8 mouse cellular contexts compared by ENCODE assay signal in the genomic region with DNA sequence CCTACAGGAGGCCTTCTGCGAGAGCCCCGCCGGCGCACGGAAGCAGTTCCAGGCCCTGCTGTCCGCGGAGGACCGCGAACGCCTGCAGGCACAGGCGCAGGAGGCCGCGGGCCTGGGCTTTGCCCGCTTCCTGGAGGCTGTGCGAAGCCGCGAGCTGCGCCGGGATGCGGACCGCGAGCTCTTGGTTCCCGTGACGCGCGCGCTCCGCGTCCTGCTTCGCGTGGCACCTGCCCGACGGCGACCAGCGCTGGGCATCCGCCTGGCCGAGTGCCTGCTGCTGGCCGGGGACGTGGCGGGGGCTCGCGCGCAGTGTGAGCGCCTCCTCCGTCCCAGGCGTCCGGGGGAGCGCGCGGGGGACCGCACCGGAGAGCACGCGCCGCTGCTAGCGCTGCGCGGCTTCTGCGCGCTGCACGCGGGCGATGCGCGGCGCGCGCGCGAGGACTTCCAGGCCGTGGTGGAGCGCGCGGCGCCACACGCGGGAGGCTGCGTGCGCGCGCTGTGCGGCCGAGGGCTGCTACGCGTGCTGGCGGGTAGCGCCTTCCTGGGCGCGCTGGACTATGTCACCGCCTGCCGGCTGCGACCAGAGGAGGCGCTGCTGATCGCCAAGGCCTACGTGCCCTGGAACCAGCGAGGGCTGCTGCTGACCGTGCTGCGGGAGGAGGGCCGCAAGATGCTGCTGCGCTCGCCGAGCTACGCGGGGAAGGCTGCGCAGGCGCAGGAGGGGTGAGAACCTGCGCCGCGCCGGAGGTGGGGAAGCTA. TPM values are rescaled to one million over a fixed set of nuclear protein-coding genes. Genes with fewer than 3 reads are reported as not detected.
DNase-seq lines count a peak whose midpoint lies in the region; ATAC-seq and TF ChIP-seq lines count a peak whose summit lies in the region.

No protein-coding gene starts in this region.

- H3K4me3 ChIP-seq in embryonic facial prominence, embryonic 12.5 days = peak overlapping the region; percentile 45
- peak overlapping the region; percentile 47 for H3K4me3 ChIP-seq in heart, adult 2 months
- H3K4me3 ChIP-seq in intestine, postnatal 0 days (ENCODE audit: low read depth, low read length) = peak overlapping the region; percentile 45
- H3K4me3 ChIP-seq in megakaryocyte, embryonic 14.5 days (replicated peaks) = peak overlapping the region; percentile 91

- ATAC-seq in embryonic facial prominence, embryonic 12.5 days (ENCODE audit: insufficient number of reproducible peaks, insufficient read depth, low FRiP score, low TSS enrichment) = peak; percentile 91
- ATAC-seq in intestine, postnatal 0 days = peak; percentile 90
- ATAC-seq in monocyte, adult 5-6 weeks (replicated peaks; ENCODE audit: insufficient number of reproducible peaks, low FRiP score, low TSS enrichment, poor library complexity, severe bottlenecking) = no peak

- peaks cover 41% of the 10 kb centered on the region for H3K27me3 ChIP-seq in embryonic facial prominence, embryonic 12.5 days
- H3K27me3 ChIP-seq in heart, adult 2 months (ENCODE audit: control insufficient read depth, insufficient read depth, low read length) = peaks cover 6% of the 10 kb centered on the region; the same call in 1 of the 2 replicates
- peaks cover 25% of the 10 kb centered on the region for H3K27me3 ChIP-seq in intestine, postnatal 0 days (replicated peaks; ENCODE audit: control insufficient read depth, insufficient read depth, low read length)
- H3K27me3 ChIP-seq in megakaryocyte, embryonic 14.5 days (replicated peaks) = peaks cover 76% of the 10 kb centered on the region

- no peaks in the 10 kb centered on the region for H3K9me3 ChIP-seq in embryonic facial prominence, embryonic 12.5 days
- no peaks in the 10 kb centered on the region for H3K9me3 ChIP-seq in intestine, postnatal 0 days (ENCODE audit: control insufficient read depth)
- peaks cover 9% of the 10 kb centered on the region for H3K9me3 ChIP-seq in megakaryocyte, embryonic 14.5 days

- intact Hi-C loops in heart, adult 2 months (cut with DNase I) = no loop called here
- intact Hi-C loops in left cerebral cortex, postnatal 14 days (cut with DNase I) = no loop called here

- no peak overlapping the region; the same call in 1 of the 2 replicates for H3K27ac ChIP-seq in embryonic facial prominence, embryonic 12.5 days
- 0 out of 2 replicates have a peak overlapping the region, but pooled peaks have one; percentile 36 for H3K27ac ChIP-seq in heart, adult 2 months
- H3K27ac ChIP-seq in intestine, postnatal 0 days (ENCODE audit: low read depth, low read length) = no peak overlapping the region

- H3K79me2 ChIP-seq in heart, adult 2 months (replicated peaks; ENCODE audit: control insufficient read depth, insufficient read depth, low read length) = no peaks in the 10 kb centered on the region

- under 1% methylated on average over 110 of the region's 110 CpGs for WGBS in embryonic facial prominence, embryonic 12.5 days
- under 1% methylated on average over 110 of the region's 110 CpGs for WGBS in heart, adult 2 months
- WGBS in intestine, postnatal 0 days = under 1% methylated on average over 74 of the region's 110 CpGs

- H3K4me2 ChIP-seq in embryonic facial prominence, embryonic 12.5 days (replicated peaks) = peak overlapping the region; percentile 86
- H3K4me2 ChIP-seq in intestine, postnatal 0 days (replicated peaks; ENCODE audit: low read depth) = peak overlapping the region; percentile 85

- H3K9ac ChIP-seq in embryonic facial prominence, embryonic 12.5 days = peak overlapping the region; percentile 24; the same call in 1 of the 2 replicates
- peak overlapping the region; percentile 11; the same call in 1 of the 2 replicates for H3K9ac ChIP-seq in heart, adult 2 months (ENCODE audit: low read depth, low read length)
- H3K9ac ChIP-seq in intestine, postnatal 0 days (ENCODE audit: low read depth, low read length) = peak overlapping the region; percentile 32; the same call in 1 of the 2 replicates

- TF ChIP-seq EP300 in heart, adult 2 months (IDR thresholded peaks at IDR 0.05; ENCODE audit: insufficient read depth, low read depth, low read length) = no peak

- H3K4me1 ChIP-seq in embryonic facial prominence, embryonic 12.5 days = no peaks in the 10 kb centered on the region
- no peaks in the 10 kb centered on the region; the same call in 1 of the 2 replicates for H3K4me1 ChIP-seq in heart, adult 2 months (ENCODE audit: control insufficient read depth, insufficient read depth, low read length)
- no peaks in the 10 kb centered on the region for H3K4me1 ChIP-seq in intestine, postnatal 0 days (replicated peaks; ENCODE audit: control insufficient read depth, insufficient read depth, low read length)
- H3K4me1 ChIP-seq in megakaryocyte, embryonic 14.5 days = peaks cover 26% of the 10 kb centered on the region

- H3K36me3 ChIP-seq in embryonic facial prominence, embryonic 12.5 days = no peaks in the 10 kb centered on the region
- no peaks in the 10 kb centered on the region for H3K36me3 ChIP-seq in heart, adult 2 months (ENCODE audit: control insufficient read depth, insufficient read depth, low read length)
- no peaks in the 10 kb centered on the region for H3K36me3 ChIP-seq in intestine, postnatal 0 days (ENCODE audit: control insufficient read depth, insufficient read depth)
- H3K36me3 ChIP-seq in megakaryocyte, embryonic 14.5 days (replicated peaks; ENCODE audit: low read length) = no peaks in the 10 kb centered on the region

- peak; percentile 71 for TF ChIP-seq CTCF in heart, adult 2 months (IDR thresholded peaks at IDR 0.05)
- peak; percentile 84 for TF ChIP-seq CTCF in intestine, postnatal 0 days (IDR thresholded peaks at IDR 0.05; ENCODE audit: low read depth)

- DNase-seq in brain, adult 2 months (ENCODE audit: low read depth, low spot score) = peak; percentile 99
- DNase-seq in heart, adult 2 months = peak; percentile 80
- peak; percentile 91 to 94 for DNase-seq in left cerebral cortex, postnatal 14 days (ENCODE audit: low spot score in 2 of 2)
- DNase-seq in right cerebral cortex, postnatal 14 days = peak; percentile 90

- TF ChIP-seq POLR2A in heart, adult 2 months (IDR thresholded peaks at IDR 0.05; ENCODE audit: insufficient read depth, low read depth, low read length) = no peak

RNA-seq across cellular contexts. Expression of a gene that starts 13.5 kb away (rescaled TPM):
- 0.11 and 0.18 TPM in 2 replicates for polyA plus RNA-seq in embryonic facial prominence, embryonic 12.5 days (2016; fragmentation: Nextera tagmentation; extraction: Ambion mirVana)
- total RNA-seq in heart, adult 2 months (2021) = not detected
- 0.16 TPM in 1 of 2 replicates, not detected in the other for polyA plus RNA-seq in heart, adult 2 months (2012; rRNA removed)
- polyA plus RNA-seq in intestine, postnatal 0 days (2015; fragmentation: Nextera tagmentation; extraction: Ambion mirVana) = 0.22 and 0.44 TPM in 2 replicates
- under 1 TPM; 0.24 to 0.30 TPM for total RNA-seq in left cerebral cortex, postnatal 14 days (2021)
- 1.2 TPM in 1 of 2 replicates, not detected in the other for polyA plus RNA-seq in megakaryocyte, embryonic 14.5 days (2012; ENCODE audit: insufficient read depth, low replicate concordance)
- total RNA-seq in monocyte, adult 5-6 weeks (2017) = 0.29 to 0.39 TPM in 2 of 3 replicates, not detected in the other

RNA-seq across cellular contexts. Expression of a gene that starts 18.6 kb away (rescaled TPM):
- polyA plus RNA-seq in embryonic facial prominence, embryonic 12.5 days (2016; fragmentation: Nextera tagmentation; extraction: Ambion mirVana) = 0.24 and 0.38 TPM in 2 replicates
- total RNA-seq in heart, adult 2 months (2021) = under 1 TPM; 0.09 to 0.10 TPM
- polyA plus RNA-seq in heart, adult 2 months (2012; rRNA removed) = 0.12 and 0.31 TPM in 2 replicates
- 0.08 TPM in 1 of 2 replicates, not detected in the other for polyA plus RNA-seq in intestine, postnatal 0 days (2015; fragmentation: Nextera tagmentation; extraction: Ambion mirVana)
- 1 to 10 TPM; 2.3 to 3.9 TPM for total RNA-seq in left cerebral cortex, postnatal 14 days (2021)
- polyA plus RNA-seq in megakaryocyte, embryonic 14.5 days (2012; ENCODE audit: insufficient read depth, low replicate concordance) = not detected in 2 replicates
- total RNA-seq in monocyte, adult 5-6 weeks (2017) = not detected in 3 replicates

RNA-seq across cellular contexts. Expression of a gene that starts 43.0 kb away (rescaled TPM):
- polyA plus RNA-seq in embryonic facial prominence, embryonic 12.5 days (2016; fragmentation: Nextera tagmentation; extraction: Ambion mirVana) = 45.7 and 47.8 TPM in 2 replicates
- 10 to 100 TPM; 77.1 to 95.9 TPM for total RNA-seq in heart, adult 2 months (2021)
- polyA plus RNA-seq in heart, adult 2 months (2012; rRNA removed) = 77.3 and 110 TPM in 2 replicates
- 66.9 and 68.5 TPM in 2 replicates for polyA plus RNA-seq in intestine, postnatal 0 days (2015; fragmentation: Nextera tagmentation; extraction: Ambion mirVana)
- 10 to 100 TPM; 33.4 to 34.0 TPM for total RNA-seq in left cerebral cortex, postnatal 14 days (2021)
- 13.1 TPM in 1 of 2 replicates, not detected in the other for polyA plus RNA-seq in megakaryocyte, embryonic 14.5 days (2012; ENCODE audit: insufficient read depth, low replicate concordance)
- 3.1 to 3.5 TPM (median 3.3 TPM) in 3 replicates for total RNA-seq in monocyte, adult 5-6 weeks (2017)
